Mouse (Mus musculus): ENCODE measurements at regions not wholly inside any gene's neighbourhood (a gene's known extent, or its start where the extent isn't known, plus 50 kb on each side); places are given as distances from the start of the nearest gene placed in this dataset.
A peak's percentile ranks its signal among the peaks of the same experiment; 100 is the strongest.

DNA sequence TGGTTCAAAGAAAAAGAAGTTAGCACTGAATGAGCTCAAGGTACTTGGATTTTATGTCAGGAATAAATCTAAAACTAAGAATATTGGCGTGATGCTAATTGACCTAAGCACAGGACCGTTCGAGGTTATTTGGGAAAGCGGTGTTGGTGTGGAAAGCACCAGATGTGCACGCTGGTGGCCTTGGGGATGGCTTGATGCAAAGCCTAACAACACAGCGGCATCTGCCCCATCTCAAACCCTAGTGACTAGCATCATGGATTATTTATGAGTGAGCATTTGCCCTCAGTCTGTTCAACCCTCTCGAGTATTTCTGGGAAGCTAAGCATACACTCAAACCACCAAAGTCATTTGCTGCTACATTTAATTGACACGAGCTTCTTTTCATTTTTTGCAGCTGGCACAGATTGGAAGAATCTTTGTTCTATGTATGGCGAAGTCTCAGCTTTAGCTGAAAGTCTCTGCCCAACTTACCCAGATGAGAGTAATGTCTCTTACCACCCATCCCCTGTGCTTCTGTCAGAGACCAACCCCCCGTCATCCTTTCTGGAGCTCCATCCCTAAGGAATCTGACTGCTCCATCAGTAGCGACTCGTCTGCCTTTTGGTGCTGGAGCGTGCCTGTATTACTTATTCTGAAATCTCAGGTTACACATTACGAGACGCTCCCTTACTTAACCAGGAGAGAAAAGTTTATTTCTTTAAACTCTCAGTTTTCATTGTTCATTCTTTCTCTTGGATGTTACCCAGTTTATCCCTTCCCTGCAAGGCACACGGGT is 257.8 kb upstream of the Gm12728 start:
- DNase-seq (ENCODE audit: low spot score), result no peak
- intact Hi-C loops (cut with DNase I), result no loop called here

GRCm38 (mm10) chr4:105535451-105535850 is 254.2 kb upstream of the Gm12728 start:
- intact Hi-C loops (cut with DNase I), result no loop called here
- DNase-seq (ENCODE audit: low spot score), result no peak

- intact Hi-C loops (cut with DNase I), result no loop called here
- peak; percentile 7 for DNase-seq (ENCODE audit: low spot score)
Measured at GRCm38 (mm10) chr4:105545486-105545885, 244.2 kb upstream of the Gm12728 start.

- no peak for DNase-seq (ENCODE audit: low spot score)
- intact Hi-C loops (cut with DNase I), result loop anchor here (1.0 to 5.0 kb wide), 5 partner anchors 41 to 333 kb away; no protein-coding TSS in a partner anchor
Measured at GRCm38 (mm10) chr4:105549744-105550440, 239.8 kb upstream of the Gm12728 start.

DNA sequence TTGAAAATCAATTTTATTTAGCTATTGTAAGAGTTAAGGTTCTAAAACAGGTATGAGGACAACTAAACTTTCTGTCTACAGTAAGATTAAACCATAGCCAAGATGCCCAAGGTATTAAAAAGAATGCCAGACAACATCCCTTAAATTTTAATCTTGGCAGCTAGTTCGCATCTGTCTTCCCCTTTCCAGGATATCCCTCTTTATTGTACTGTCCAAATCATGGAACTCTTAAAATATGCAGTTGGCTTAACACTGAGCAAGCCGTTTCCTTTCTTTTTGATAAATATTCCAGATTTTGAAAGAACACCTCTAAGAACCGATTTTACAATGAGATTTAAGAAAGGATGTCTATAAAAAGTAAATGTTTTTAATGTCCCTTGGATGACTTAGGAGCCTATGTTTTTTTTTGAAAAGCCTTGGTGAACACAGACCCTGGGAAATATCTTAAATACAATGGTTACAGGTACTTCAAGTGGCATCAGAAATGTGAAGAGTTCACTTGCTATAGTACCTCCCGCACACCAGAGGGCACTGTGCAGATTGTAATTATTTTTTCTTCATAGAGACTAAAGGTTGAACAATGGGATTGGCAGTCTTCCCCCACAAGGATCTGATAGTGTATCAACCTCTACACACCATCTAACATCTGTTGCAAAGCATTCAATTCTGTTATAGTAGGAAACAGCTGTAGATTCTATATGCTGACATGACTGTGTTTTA is 237.5 kb upstream of the Gm12728 start:
- intact Hi-C loops (cut with DNase I), result loop anchor here (5.0 kb wide), 3 partner anchors 220 to 335 kb away; no protein-coding TSS in a partner anchor
- no peak for DNase-seq (ENCODE audit: low spot score)

GRCm38 (mm10) chr4:105554994-105555393 is 234.7 kb upstream of the Gm12728 start:
- intact Hi-C loops (cut with DNase I), result loop anchor here (2.0 to 5.0 kb wide), 4 partner anchors 223 to 398 kb away; partner anchors contain the start of gene Plpp3
- no peak for DNase-seq (ENCODE audit: low spot score)

GRCm38 (mm10) chr4:105555941-105556340 is 233.7 kb upstream of the Gm12728 start:
- intact Hi-C loops (cut with DNase I), result loop anchor here (2.0 kb wide), 1 partner anchor 399 kb away; the partner anchor contains the start of gene Plpp3
- DNase-seq (ENCODE audit: low spot score), result no peak

DNA sequence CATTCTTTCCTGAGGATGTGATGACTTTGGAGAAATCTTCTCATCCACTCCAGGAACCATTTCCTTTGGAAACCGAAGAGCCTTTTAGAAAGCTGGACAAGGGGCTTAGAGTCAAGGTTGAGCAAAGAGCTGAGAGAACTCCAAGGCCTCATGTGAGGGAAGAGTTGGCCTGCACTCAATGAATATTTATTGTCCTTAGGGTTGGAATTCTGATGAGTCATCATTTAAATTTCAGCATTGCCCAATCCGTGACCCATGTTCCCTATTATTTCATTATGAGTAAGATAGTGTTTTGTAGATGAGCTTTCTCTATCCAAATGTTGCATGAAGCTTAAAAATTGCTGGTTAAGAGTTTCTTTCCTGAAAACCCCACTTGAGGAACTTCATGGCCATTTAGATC is 232.3 kb upstream of the Gm12728 start:
- DNase-seq (ENCODE audit: low spot score), result no peak
- intact Hi-C loops (cut with DNase I), result no loop called here

DNA sequence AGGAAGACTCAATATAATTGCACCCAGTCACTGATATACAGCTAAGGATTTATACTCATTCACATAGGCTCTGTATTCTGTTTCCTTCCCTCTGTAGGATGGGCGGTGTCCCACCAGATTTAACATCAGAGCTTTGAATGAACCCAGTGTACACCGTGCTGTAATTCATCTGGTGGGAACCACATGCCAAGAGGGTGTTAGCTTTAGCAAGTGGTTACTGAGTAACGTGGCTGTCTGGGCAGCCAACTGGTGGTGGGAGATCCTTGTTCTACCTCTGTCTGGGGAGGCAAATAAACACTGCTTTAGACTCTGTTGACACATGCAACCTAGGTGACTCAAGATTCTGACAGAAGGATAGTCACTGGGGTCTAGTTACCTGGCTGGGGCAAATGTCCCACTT is 229.6 kb upstream of the Gm12728 start:
- DNase-seq (ENCODE audit: low spot score), result no peak
- intact Hi-C loops (cut with DNase I), result no loop called here

DNA sequence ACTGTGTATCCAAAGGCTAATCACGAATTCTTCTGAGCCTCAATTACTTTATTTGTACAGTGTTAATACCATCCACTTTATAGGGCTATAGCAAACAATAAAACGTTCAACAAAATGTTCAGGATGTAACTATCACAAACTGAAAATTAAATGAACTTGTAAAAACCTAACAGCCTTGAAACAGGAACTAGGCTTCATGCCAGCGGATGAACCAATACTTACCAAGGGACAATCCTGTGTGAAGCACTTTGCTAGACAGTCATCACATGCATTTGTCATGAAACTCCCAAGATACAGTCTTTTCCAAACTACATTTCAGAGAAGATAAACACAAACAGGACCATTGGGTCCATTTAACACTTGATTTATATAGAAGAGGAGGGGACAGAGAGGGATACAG is 228.9 kb upstream of the Gm12728 start:
- intact Hi-C loops (cut with DNase I), result no loop called here
- no peak for DNase-seq (ENCODE audit: low spot score)

DNA sequence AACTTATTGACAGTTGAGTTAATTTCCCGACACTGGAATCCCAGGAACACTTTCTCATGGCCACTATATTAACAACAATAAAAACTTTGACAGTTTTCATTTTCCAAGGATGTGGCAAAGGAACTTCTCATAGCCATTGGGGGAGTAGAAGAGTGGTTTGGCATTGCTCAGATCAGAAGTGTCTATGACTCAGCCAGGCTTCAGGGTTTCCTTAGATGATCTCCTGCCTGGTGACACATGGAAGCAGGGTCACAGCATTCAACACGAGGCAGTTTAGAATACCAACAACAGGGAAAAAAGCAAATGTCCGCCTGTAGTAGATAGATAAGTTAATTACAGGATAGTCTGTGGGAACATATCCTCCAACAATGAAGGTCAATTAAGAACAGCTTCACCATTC is 228.1 kb upstream of the Gm12728 start:
- intact Hi-C loops (cut with DNase I), result no loop called here
- DNase-seq (ENCODE audit: low spot score), result no peak

DNA sequence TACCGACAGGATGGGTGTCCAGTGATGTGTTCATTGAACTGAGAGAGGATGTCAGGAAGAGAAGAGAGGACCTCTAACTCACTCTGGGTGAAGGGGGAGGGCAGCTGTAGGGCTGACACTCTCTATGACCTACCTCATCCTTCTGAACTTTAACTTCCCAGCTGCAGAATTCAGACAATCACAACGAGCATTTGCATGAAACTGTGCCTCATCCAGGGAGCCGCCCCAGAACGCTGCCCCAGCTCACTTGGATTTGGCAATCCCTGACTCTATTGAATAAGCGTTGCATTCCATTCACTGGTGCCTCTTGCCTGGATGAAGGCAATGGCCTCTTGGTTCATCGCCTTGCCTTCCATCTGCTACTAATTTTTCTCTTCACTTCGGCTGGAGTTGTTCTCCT is 223.9 kb upstream of the Gm12728 start:
- intact Hi-C loops (cut with DNase I), result no loop called here
- DNase-seq (ENCODE audit: low spot score), result no peak

DNA sequence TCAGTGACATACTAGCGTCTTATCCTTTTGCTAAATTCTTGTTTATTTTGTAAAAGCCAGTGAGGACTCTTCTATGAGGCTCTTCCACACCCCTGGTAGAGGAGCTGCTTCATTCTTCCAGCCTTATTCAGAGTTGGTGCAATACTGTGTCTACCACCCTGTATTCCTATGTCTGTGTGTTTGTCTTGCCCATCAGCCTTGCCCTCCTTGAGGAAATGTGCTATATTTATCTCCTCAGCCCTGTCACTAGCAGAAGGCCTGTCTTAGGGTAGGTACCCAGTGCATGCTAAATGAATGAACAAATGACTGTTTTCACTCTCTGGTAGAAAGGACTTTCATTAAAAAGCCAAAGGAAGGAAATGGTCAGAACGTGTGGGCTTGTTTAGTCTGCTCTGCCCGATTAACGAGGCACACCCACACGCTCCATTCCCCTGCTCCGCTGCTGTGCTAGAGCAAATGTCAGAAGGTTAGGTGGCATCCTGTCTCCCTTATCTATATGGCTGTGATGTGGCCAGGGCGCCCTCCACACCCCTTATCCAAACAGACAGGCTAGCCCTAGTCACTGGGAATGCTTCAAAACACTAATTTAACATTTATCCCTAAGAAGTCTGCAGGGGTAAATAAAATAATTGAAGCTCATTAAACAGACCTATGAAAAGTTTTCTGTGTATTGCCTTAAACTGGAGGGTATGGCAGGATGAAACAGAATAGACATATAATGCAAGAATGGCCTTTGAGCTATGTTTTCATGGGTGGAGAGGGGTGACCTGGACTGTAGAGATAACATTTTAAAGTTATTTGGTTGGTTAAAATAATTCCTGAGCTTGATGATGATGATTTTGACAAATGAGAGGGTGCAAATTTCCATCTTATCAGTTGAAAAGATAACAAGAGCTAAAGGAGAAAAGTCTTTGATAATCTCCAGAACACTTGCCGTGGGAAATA is 222.9 kb upstream of the Gm12728 start:
- intact Hi-C loops (cut with DNase I), result no loop called here
- no peak for DNase-seq (ENCODE audit: low spot score)

DNA sequence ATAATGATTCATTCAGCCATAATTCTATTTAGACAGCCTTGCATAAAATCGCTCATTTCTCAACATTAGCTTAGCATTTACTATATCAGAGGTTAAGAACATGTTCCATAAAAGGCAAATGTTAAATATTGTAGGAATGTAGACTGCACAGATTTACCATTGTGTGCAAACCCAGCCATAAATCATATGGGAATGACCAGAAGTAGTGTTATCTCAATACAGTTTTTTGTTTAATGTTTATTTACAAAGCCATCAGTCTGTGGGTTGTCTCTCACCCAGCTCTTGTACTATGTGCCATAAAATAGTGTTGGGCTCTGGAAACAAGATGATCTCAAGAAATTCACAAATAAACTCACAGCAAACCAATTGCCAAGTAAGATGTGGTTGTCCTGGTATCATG is 220.0 kb upstream of the Gm12728 start:
- intact Hi-C loops (cut with DNase I), result no loop called here
- no peak for DNase-seq (ENCODE audit: low spot score)

DNA sequence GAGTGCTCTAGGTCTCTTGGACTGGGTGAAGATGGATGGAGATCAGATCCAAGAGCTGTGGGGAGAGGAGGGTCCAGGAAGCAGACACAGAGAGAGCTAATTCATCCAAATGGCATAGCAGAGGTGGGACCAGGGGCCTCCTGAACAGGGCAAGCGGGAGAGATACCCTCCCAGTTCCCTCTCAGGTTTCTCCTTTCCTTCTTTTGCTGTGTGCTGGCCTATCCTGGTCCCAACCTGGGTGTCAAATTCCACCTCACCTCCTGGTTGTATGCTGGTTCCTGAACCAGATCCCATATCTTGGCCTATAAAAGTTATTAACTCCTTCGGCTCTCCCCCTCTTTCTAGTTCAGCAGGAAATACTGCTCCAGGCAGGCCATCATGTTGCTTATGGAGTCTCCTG is 214.1 kb upstream of the Gm12728 start:
- no peak for DNase-seq (ENCODE audit: low spot score)
- intact Hi-C loops (cut with DNase I), result no loop called here

GRCm38 (mm10) chr4:105580987-105581386 is 208.7 kb upstream of the Gm12728 start:
- intact Hi-C loops (cut with DNase I), result no loop called here
- no peak for DNase-seq (ENCODE audit: low spot score)

GRCm38 (mm10) chr4:105584329-105584925 is 205.2 kb upstream of the Gm12728 start:
- no peak for DNase-seq (ENCODE audit: low spot score)
- intact Hi-C loops (cut with DNase I), result no loop called here

DNA sequence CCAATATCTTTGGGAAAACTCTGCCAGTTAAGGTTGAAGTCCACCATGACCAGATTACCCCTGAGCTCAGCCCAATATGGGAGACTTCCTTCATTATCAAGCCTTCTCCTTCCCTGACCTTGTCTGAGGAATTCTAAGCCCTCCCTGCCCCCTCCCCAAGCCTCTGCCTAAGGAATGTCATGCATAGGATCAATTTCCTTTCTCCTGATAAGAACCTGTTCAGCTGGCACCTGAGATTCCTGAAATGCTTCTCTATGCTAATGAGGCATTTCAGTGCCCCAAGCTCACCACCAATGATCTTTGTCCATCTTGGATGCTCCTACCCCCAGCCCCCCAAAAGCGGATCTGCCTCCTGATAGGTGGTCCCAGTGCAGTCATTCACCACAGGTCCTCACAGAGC is 186.0 kb upstream of the Gm12728 start:
- intact Hi-C loops (cut with DNase I), result no loop called here
- no peak for DNase-seq (ENCODE audit: low spot score)

GRCm38 (mm10) chr4:105604607-105605006 is 185.1 kb upstream of the Gm12728 start:
- intact Hi-C loops (cut with DNase I), result no loop called here
- no peak for DNase-seq (ENCODE audit: low spot score)
